Mouse (Mus musculus): ENCODE data around the gene Hdac9. TPM values are rescaled to one million over a fixed set of nuclear protein-coding genes. Genes with fewer than 3 reads are reported as not detected.

Gene Hdac9
- polyA plus RNA-seq, 1 experiment, result 1.3 TPM

DNA sequence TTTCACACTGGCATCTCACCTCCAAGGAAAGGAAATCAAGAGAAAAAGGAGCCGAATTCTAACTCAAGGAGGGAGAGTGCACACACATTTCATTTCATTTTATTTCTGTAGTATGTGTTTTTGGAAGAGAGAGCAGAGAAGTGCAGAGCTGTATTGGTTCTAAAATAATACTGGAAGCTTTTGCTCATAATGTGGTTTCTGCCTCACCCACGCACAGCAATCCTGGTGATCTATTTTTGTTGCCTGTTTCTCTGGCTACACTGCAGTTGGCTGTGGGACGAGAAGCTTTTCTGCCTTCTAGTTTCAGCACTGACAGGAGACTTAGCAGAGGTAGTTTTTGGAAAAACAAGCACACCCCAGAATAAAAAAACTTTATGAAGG, 387.7 kb downstream of the Hdac9 start:
- H3K36me3 ChIP-seq (ENCODE audit: control insufficient read depth, insufficient read depth, low read length), result no peaks in the 10 kb centered on the region
- DNase-seq, result no peak
- peaks cover 4% of the 10 kb centered on the region; the same call in 1 of the 2 replicates for H3K4me1 ChIP-seq (ENCODE audit: control insufficient read depth, insufficient read depth, low read length)
- WGBS, result 35% methylated on average over 3 of the region's 3 CpGs
- no peak overlapping the region for H3K27ac ChIP-seq (ENCODE audit: insufficient read depth, low read depth, low read length)
- no peak overlapping the region for H3K4me3 ChIP-seq (ENCODE audit: insufficient read depth, low read depth, low read length)
- no peaks in the 10 kb centered on the region for H3K27me3 ChIP-seq (replicated peaks; ENCODE audit: control insufficient read depth, insufficient read depth, low read length)
- TF ChIP-seq CTCF (conservative IDR thresholded peaks at IDR 0.05; ENCODE audit: insufficient read depth, insufficient read length, low read depth, low read length), result no peak
- TF ChIP-seq POLR2A (IDR thresholded peaks at IDR 0.05; ENCODE audit: low read depth, low read length), result no peak

DNA sequence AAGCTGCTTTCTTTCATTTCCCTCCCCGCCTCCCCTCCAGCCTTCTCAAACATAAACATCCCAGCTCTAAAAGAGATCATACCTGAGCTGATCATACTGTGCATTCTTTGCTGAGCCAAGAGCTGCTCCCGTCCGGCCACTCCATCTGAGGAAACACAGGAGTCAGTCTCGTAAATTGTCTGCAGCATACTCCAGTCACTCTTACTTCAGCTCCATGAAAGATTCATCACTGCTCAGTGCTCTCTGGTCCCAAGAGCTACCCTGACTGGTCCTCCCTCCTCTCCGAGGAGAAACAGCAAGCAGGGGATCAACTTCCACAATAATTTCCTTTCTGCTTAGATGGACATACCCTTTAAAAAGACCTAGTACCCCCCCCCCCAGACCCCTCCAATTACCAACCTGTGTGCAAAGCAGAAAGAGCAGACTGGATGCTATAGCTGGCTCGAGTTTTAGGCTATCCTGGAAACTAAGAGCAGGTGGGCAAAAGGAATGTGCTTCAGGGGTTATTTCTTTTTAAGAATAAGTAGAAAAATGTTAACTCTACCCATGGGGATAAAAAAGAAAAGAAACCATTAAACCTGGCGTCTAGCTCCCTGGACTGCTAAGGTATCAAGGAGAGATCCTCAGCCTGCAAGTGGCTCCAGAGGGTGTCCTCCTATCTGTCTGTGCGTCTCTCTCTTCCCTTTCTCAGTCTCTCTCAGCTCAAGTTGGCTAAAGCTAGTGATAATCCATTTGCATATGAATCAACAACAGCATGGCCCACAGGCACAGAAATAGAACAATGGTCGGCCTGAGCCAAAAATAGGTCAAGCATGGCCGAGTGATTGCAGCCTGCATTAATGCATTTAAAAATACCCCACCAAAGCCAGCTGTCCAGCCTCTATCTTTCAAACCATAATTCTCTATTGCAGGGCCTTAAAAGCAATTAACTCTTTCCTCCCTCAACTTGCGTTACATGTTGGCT, 388.4 kb downstream of the Hdac9 start:
- WGBS, result 15% methylated on average over 11 of the region's 11 CpGs
- no peak for TF ChIP-seq CTCF (conservative IDR thresholded peaks at IDR 0.05; ENCODE audit: insufficient read depth, insufficient read length, low read depth, low read length)
- TF ChIP-seq POLR2A (IDR thresholded peaks at IDR 0.05; ENCODE audit: low read depth, low read length), result no peak
- no peaks in the 10 kb centered on the region for H3K36me3 ChIP-seq (ENCODE audit: control insufficient read depth, insufficient read depth, low read length)
- H3K27ac ChIP-seq (ENCODE audit: insufficient read depth, low read depth, low read length), result no peak overlapping the region
- H3K4me3 ChIP-seq (ENCODE audit: insufficient read depth, low read depth, low read length), result no peak overlapping the region
- no peak for DNase-seq
- peaks cover 4% of the 10 kb centered on the region; the same call in 1 of the 2 replicates for H3K4me1 ChIP-seq (ENCODE audit: control insufficient read depth, insufficient read depth, low read length)
- H3K27me3 ChIP-seq (replicated peaks; ENCODE audit: control insufficient read depth, insufficient read depth, low read length), result no peaks in the 10 kb centered on the region

DNA sequence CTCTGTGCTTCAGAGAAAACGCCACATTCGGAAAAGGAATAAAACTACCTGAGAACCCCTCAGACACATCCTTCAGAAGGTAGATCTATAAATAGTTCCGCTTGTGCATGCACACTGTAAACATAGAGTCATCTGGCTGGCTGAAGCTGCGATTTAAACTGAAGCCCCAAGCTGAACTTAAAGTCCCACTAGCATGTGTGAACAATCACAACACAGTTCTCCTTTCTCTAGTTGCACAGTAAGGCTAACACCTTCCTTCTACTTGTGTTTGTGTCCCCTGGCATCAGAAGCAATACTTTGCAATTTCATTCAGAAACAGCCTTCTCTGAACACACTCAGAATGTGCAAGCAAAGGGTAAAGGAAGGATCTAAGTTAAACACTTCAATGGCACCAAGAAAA, 389.1 kb downstream of the Hdac9 start:
- 57% methylated on average over 4 of the region's 4 CpGs for WGBS
- H3K27me3 ChIP-seq (replicated peaks; ENCODE audit: control insufficient read depth, insufficient read depth, low read length), result no peaks in the 10 kb centered on the region
- H3K27ac ChIP-seq (ENCODE audit: insufficient read depth, low read depth, low read length), result no peak overlapping the region
- H3K4me1 ChIP-seq (ENCODE audit: control insufficient read depth, insufficient read depth, low read length), result peaks cover 4% of the 10 kb centered on the region; the same call in 1 of the 2 replicates
- TF ChIP-seq POLR2A (IDR thresholded peaks at IDR 0.05; ENCODE audit: low read depth, low read length), result no peak
- no peak for TF ChIP-seq CTCF (conservative IDR thresholded peaks at IDR 0.05; ENCODE audit: insufficient read depth, insufficient read length, low read depth, low read length)
- H3K36me3 ChIP-seq (ENCODE audit: control insufficient read depth, insufficient read depth, low read length), result no peaks in the 10 kb centered on the region
- no peak overlapping the region for H3K4me3 ChIP-seq (ENCODE audit: insufficient read depth, low read depth, low read length)
- DNase-seq, result no peak

DNA sequence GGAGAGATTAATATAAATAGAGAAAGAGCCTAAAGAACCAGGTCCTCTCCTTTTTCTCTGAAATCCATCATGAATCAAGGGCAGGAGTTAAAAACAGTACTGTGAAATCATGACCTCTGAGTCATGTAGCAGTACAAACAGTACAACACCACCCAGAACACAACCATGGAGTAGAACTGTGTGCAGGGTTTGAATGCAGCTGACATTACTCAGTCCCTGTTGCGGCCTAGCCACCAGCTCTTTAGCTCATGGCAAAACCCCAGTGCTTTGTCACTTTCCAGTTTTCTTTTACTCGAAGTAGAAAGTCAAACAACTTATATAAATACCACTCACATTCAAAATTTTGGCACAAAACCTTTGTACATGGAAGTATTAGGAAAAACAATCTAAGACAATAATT, 395.4 kb downstream of the Hdac9 start:
- 79% methylated on average over 2 of the region's 2 CpGs for WGBS
- DNase-seq, result no peak
- H3K4me1 ChIP-seq (ENCODE audit: control insufficient read depth, insufficient read depth, low read length), result no peaks in the 10 kb centered on the region
- no peak overlapping the region for H3K27ac ChIP-seq (ENCODE audit: insufficient read depth, low read depth, low read length)
- H3K27me3 ChIP-seq (replicated peaks; ENCODE audit: control insufficient read depth, insufficient read depth, low read length), result no peaks in the 10 kb centered on the region
- TF ChIP-seq POLR2A (IDR thresholded peaks at IDR 0.05; ENCODE audit: low read depth, low read length) (no peak), CTCF (conservative IDR thresholded peaks at IDR 0.05; ENCODE audit: insufficient read depth, insufficient read length, low read depth, low read length) (no peak)
- H3K36me3 ChIP-seq (ENCODE audit: control insufficient read depth, insufficient read depth, low read length), result no peaks in the 10 kb centered on the region
- H3K4me3 ChIP-seq (ENCODE audit: insufficient read depth, low read depth, low read length), result no peak overlapping the region

DNA sequence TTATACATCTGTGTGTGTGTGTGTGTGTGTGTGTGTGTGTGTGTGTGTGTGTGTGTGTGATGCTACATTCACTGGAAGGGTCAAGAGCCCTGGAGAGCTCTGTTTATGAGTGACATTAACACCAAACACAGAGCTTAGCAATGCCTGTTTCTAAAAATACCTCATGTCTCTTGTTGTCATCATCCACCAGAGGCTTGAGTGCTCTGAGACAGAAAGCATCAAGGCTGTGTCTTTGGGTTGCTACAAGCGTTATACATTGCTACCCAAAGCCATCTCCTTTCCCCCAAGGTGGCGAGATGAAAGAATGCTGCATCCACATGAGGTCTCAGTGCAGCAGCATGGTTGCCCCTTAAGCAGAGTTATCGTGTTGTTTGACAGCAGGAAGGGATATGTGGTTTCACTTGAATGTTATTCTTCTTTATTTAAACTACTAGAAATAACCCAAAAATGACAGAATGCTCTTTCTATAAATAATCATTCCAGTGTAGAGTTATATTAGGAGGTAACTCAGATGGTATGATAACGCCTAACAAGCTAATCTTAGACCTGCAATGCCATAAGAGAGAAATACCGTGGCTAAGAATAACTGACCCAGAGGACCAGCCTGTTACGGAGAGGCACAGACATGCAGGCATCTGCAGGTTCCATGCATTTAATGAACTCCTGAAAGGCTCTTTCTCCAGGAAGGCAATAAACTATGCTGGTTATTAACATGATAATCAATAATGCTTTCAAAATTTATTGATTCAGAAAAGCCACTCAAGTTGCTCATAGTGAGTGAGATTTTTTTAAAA, 399.9 kb downstream of the Hdac9 start:
- no peak for DNase-seq
- H3K4me1 ChIP-seq (ENCODE audit: control insufficient read depth, insufficient read depth, low read length), result no peaks in the 10 kb centered on the region
- H3K27me3 ChIP-seq (replicated peaks; ENCODE audit: control insufficient read depth, insufficient read depth, low read length), result no peaks in the 10 kb centered on the region
- no peak overlapping the region for H3K27ac ChIP-seq (ENCODE audit: insufficient read depth, low read depth, low read length)
- TF ChIP-seq CTCF (conservative IDR thresholded peaks at IDR 0.05; ENCODE audit: insufficient read depth, insufficient read length, low read depth, low read length) (no peak), POLR2A (IDR thresholded peaks at IDR 0.05; ENCODE audit: low read depth, low read length) (no peak)
- WGBS, result 73% methylated on average over 6 of the region's 6 CpGs
- H3K4me3 ChIP-seq (ENCODE audit: insufficient read depth, low read depth, low read length), result no peak overlapping the region
- no peaks in the 10 kb centered on the region for H3K36me3 ChIP-seq (ENCODE audit: control insufficient read depth, insufficient read depth, low read length)

DNA sequence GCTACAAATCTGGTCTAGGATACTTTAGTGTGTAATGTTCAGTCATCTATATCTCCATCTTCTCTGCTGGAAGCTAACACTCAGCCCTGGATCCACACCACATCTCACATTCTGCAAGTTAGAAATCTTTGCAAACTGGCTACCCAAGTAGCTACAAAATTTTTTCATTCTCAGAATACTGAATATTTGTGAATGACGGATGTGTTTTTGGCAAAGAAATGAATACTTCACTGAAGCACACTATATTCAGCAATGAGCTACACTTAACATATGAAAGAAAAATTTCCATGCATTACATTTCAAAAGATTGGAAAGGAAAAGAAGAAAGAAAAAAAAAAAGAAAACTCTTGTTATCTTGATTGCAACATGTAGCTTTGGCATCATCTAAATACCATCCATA, 410.6 kb downstream of the Hdac9 start:
- WGBS, result 84% methylated on average over 1 of the region's 1 CpGs
- TF ChIP-seq POLR2A (IDR thresholded peaks at IDR 0.05; ENCODE audit: low read depth, low read length), result no peak
- no peak for TF ChIP-seq CTCF (conservative IDR thresholded peaks at IDR 0.05; ENCODE audit: insufficient read depth, insufficient read length, low read depth, low read length)
- no peaks in the 10 kb centered on the region for H3K36me3 ChIP-seq (ENCODE audit: control insufficient read depth, insufficient read depth, low read length)
- no peaks in the 10 kb centered on the region for H3K27me3 ChIP-seq (replicated peaks; ENCODE audit: control insufficient read depth, insufficient read depth, low read length)
- no peak overlapping the region for H3K27ac ChIP-seq (ENCODE audit: insufficient read depth, low read depth, low read length)
- no peak for DNase-seq
- no peak overlapping the region for H3K4me3 ChIP-seq (ENCODE audit: insufficient read depth, low read depth, low read length)
- no peaks in the 10 kb centered on the region for H3K4me1 ChIP-seq (ENCODE audit: control insufficient read depth, insufficient read depth, low read length)
